Mouse (Mus musculus) megakaryocyte progenitor cell, adult 5-6 weeks (primary cell): ENCODE measurements around the gene Thsd7a. TPM values are rescaled to one million over a fixed set of nuclear protein-coding genes. Genes with fewer than 3 reads are reported as not detected.

Experiments
- ATAC-seq: replicated peaks from 2 replicates; pipeline ENCODE4 v1.8.0; 2016; ENCODE audit warnings: mild to moderate bottlenecking, moderate TSS enrichment, inconsistent platforms; ENCODE audit not compliant: poor library complexity
- total RNA-seq, 2 experiments: library from RNA; stranded (forward) in 1 of 2; stranded (reverse) in 1 of 2; fragments of 157-497, 149-512 nt in 1 of 2; fragments of 200-1000 nt in 1 of 2; gene quantifications; 2 replicates each; pipeline versions ENCODE4 v1.2.3 to v1.2.4; 2015 to 2017

Gene Thsd7a
- total RNA-seq, 2 experiments from 2014 or later = not detected

DNA sequence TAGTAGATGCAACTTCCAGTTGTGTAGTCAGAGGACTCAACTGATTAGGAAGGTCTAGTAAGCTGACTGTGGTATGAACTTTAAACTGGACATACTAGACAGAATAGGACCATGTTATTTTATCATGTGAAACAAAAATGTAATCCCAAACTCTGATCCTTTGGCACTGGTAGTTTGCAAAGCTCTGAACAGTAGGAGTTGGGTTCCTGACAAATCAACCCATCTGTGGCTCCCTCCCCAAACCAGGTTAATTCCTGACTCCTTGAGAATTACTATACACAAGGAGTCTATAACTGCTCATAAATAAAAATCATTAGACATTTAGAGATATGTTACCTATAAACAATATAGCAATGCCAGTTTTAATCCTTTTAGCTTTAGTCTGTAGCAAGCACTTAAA lies 231.5 kb downstream of the Thsd7a start:
- ATAC-seq = no peak

DNA sequence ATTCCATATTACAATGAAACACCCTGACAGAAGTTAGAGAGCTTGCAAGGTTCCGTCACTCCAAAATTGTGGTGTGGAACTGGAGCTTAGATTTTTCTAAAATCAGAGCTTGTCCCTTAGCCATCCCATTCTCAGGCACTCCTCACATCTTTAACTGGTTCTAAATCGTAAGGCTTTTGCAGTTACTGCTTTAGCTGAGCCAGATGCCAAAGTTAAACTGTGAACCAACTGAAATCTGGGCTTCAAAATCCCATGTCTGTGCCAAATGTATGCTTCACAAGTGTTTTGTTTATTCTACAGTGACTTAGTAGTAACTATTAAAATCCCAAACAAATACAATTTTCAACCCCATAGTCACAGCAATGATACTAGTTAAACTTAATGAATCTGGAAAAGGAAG lies 242.3 kb downstream of the Thsd7a start:
- no peak for ATAC-seq

DNA sequence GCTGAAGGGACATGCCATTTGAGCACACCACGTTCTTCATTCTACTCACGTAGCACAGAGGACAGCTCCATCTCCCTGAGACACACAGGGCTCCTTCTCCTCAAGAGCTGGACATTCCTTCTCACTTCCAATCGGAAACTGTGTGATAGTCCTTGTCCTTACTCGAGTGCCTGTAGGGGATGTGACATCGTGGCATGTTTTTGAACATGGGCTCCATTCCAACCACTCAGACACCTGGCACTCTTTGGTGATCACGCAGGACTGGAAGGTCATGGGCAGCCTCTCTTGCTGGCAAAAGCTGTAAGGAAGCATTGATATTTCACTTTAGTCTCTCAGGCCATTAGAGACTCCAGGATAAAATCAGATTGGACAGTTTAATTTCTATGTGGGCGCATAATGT lies 245.3 kb downstream of the Thsd7a start:
- ATAC-seq = no peak

GRCm38 (mm10) chr6:12500888-12501287 lies 248.3 kb downstream of the Thsd7a start:
- ATAC-seq = no peak

DNA sequence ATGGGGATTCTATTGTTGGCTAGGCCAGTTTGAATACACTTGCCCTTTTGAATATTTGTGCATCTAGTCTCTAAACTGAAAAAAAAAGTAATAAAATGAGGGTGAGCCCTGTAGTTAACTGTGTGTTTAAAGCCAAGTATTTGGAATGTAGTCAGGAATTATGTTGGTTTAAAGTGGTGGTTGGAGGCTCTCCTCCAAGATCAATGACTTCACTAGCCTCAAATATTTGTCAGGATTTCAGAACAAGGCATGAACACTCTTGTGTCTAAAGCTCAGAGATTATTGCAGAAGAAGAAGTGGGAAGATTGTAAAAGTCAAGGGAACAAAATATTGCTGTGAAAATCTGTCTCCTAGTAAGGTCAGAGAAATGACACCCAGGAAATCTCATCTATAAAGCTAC lies 249.3 kb downstream of the Thsd7a start:
- ATAC-seq = no peak

DNA sequence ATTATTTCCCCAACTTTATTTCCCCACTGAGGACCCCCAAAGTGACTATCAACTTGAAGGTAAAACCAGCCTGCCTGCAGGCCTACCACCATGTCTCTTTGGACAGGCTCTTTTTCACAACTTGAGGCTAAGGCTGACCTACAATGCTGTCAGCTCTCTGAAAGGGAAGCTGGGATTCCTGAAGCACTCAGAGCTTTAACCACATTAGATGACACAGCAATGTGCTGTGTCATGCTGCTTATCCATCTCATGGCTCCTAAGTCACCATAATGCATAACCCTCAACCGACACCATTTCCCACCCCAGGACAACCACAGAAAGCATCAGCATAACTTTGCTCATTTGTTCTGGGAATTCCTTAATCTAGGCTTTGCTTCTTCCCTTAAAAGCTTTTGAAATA lies 255.6 kb downstream of the Thsd7a start:
- peak; percentile 97 for ATAC-seq

DNA sequence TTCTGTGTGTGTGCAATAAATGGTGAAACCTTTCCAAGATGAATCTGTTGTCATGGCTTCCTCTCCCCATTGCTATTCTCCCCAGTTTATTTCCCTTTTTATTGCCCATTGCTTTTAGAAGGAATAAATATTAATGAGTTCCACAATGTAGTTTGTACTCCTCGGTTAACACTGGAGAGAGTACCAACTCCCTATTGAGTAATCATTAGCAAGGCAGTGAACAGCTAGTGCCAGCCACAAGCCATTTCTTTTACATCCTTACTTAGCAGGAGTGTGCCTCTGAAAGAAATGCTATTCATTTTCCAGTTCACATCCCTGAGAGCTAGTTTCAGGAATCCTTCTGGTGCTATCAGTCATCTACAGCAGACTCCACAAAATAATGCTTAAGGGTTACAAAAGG lies 260.3 kb downstream of the Thsd7a start:
- ATAC-seq = no peak

DNA sequence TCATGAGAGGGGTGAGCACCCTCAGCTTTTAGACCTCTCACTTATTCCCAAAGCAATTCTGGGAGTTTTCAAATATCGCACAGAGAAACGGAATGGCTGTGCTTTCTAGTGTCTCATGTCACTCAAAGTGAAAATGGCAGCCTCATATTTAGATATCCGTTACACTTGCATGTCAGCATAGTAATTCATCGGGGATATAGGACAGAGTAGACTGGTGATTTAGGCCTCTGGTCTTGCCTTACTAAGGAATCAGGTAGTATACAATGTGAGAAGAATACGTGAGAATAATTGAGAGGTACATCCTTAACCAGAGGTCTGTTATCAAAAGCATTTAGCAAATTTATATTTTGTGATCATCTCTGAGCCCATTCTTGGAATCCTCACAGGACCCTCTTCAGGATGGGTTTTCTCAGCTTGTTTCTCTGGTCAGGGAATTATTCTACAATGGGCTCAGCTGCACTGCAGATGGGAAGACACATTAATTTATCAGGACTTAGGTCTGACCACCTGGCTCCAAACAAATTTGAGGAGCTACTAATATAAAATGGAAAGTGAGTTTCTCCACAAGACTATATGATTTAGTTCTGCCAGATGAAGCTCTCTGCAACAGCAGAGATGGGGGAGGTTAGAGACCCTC lies 267.6 kb downstream of the Thsd7a start:
- ATAC-seq = no peak

- ATAC-seq = no peak
These were observed 270.9 kb downstream of the Thsd7a start for GRCm38 (mm10) chr6:12478359-12478758.

- no peak for ATAC-seq
These were observed 278.3 kb downstream of the Thsd7a start for GRCm38 (mm10) chr6:12470935-12471334.

GRCm38 (mm10) chr6:12467339-12468124 lies 281.7 kb downstream of the Thsd7a start:
- no peak for ATAC-seq

DNA sequence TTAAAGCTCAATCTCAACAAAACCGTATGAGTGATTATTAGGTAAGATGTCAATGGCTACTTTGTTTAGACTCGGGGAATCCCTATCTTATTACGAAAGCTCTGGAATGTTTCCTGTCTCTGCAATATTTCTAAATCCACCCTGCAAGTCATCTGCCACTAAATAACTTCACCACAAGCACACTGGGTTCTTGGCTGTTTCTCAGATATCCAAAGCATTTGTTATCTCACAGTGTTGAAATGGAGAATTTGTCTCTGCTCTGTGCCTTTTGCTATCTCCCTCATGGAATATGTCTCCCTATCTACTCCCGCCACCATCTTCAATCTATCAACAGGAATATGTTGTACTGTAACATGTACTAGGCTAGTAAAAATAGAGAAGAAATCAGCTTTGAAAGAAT lies 290.4 kb downstream of the Thsd7a start:
- ATAC-seq = no peak

GRCm38 (mm10) chr6:12457451-12457850 lies 291.8 kb downstream of the Thsd7a start:
- ATAC-seq = no peak

GRCm38 (mm10) chr6:12454876-12455485 lies 294.2 kb downstream of the Thsd7a start:
- peak; percentile 39 for ATAC-seq

GRCm38 (mm10) chr6:12454132-12454531 lies 295.1 kb downstream of the Thsd7a start:
- ATAC-seq = no peak

DNA sequence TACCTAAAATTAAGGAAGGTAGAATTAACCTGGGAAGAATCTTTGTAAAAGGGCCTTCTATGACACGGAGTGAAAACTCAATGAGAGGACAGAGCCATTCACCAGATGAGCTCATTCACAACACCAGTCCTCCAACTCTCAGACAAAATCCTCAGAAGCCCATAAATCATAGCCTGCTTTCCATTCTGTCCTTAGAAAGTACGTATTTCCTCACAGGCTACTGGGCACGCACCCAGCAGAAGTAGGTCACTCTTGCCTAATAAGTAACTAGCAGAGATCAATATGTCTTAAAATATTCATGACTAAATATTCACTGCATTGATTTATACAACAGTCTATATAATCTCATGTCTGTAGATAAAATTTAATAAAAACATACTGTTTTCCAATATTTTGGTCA lies 300.4 kb downstream of the Thsd7a start:
- no peak for ATAC-seq

DNA sequence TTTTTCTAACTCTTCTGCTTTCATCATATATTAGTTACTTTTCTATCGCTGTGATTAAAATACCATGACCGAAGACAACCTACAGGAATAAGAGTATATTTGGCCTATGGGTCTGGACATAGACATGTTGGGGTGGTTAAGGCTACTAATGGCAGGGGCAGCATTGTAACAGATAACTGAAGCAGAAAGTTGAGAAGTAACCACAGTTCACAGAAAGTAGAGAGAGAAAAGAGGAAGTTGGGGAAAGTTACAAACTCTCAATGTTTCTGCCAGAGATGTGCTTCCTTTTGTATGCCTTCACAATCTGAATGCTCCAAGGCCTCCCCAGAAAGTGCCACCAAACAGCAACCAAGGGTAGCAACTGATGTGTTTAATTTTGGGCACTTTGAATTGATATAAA lies 303.7 kb downstream of the Thsd7a start:
- peak; percentile 92 for ATAC-seq

GRCm38 (mm10) chr6:12439561-12439960 lies 309.6 kb downstream of the Thsd7a start:
- no peak for ATAC-seq

DNA sequence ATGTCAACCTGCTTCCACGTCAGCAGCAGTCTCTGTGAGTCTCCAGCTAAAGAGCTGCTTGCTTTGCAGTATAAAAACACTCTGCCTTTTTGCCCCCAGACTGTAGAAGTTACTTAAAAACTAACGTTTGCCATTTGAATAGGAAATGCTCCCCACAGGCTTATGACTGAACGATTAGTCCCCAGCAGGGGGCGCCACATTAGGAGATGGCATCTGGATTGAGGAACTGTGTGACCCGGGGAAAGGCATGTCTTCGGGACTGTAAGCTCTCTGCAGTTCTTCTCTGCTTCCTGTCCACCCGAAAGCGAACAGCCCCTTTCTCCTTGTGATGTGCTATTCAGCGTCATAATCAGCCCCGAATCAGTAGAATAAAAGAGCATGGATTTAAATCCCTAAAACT lies 330.1 kb downstream of the Thsd7a start:
- ATAC-seq = no peak

DNA sequence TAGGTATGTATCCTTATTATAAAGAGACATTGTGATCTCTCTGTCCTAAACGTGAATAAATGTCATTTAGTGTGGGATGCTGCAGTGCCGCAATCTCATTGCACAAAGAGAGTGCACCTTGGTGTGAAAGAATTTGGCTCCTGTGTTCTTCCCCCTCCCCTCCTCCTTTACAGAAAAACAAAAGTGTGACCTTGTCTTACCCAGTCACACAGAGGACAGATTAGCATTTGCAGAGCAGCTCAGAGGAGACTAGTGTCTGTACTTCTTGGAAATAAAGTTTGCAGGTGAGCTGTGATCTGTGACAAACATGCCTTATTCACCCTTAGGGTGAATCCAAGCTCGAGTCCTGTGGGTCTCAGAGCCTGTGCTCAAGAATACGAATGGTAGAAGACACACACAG lies 332.2 kb downstream of the Thsd7a start:
- ATAC-seq = no peak

DNA sequence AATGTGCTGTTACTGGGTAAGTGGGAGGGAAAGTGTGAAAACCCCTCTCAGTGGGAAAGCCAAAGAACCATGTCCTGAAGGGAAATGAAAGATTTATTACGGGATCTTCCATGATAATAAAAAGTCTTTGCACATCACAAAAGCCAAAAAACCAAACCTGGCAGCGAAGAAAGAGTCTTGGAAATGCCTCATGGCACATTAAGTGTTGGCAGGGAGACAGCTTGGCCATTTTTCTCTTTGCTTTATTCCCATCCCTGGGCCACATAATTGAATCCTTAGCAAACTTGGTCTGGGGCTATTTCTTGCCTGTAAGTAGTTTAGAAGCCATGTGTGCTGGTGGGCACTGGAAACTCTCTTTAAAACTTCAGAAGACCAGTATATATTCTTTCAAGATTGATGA lies 344.8 kb downstream of the Thsd7a start:
- ATAC-seq = no peak

DNA sequence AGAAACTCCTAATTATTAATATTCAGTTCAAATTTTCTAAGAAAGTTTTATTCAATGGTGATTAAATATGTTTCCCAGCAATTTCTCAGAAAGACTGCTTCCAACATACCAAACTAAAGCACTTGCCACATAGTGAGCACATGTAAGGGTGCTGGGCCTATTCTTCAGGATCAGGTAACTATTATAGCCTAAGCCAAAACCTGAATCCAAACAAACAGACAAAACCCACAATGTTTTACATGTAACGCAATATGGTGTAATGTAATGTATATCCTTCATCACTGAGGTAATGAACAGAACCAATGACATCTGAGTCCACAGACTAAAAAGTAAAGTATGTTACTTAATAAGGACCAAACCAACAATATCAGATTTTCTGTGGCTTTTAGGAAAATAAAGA lies 346.2 kb downstream of the Thsd7a start:
- ATAC-seq = no peak
